Mouse (Mus musculus): ENCODE data around the gene Mettl27.
"Not testable (repeated sequence)": the region's sequence is repeated elsewhere in the genome, so short reads cannot be mapped to it uniquely, and the experiment has no call there.

Mettl27 gene

DNA sequence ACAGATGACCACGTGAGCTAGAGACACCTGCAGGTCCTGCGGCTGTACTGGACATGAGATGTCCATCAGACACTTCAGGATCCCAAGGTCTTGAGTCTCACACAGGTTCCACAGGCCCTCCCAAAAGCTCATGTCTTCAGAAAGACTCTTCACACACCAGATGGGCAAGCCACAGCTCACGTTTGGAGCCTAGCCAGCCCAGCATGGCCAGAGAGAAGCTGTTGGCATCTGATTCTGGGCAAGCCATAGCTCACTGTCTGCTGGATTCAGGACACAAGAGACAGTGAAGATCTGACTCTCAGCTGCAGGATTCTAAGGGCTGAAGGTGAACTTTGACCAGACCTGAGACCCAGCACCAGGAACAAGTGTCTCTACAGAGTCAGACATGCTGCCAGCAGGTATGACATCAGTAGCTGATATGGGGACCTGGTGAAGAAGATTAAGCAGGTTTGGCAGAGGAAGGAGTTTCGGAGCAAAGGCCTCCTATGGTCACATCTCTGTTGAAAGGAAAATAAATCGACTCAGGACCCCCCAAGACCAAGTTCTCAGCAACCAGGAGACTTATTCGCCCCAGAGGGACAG lies 12.0 kb upstream of the Mettl27 start:
- DNase-seq (ENCODE audit: low spot score): peak; percentile 30

DNA sequence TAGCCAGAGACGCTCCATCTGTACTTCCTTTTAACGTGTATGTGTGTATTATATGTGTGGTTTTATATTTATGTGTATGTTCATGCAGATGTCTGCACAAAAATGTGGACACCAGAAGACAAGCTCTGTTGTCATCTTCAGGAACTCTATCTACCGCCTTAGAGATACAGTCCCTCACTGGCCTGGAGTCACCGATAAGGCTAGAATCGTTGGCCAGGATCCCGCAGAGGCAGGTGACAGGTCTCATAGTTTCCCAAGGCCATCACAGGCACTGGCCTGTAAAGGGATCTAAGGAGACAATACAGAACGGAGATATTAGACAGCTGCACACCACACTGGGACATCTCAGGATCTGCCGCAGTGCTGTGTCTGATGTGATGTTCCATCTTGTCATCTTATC lies 11.1 kb upstream of the Mettl27 start:
- no peak for DNase-seq (ENCODE audit: low spot score)

DNA sequence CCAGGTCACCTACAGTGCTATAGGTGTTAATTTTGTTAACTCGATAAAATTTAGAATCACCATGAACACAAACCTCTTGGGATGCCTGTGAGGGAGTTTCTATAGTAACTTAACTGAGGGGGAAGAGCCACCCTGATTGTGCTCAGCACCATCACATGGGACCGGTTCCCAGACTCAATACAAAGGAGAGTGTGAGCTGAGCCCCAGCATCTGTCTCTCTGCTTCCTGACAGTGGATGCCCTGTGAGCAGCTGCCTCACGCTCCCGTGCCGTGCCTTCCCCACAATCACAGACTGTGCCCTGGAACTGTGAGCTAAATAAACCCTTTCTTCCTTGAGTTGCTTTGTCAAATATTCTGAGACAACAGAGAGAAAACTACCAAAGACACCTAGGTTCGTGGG lies 9.0 kb upstream of the Mettl27 start:
- DNase-seq (ENCODE audit: low spot score): no peak

DNA sequence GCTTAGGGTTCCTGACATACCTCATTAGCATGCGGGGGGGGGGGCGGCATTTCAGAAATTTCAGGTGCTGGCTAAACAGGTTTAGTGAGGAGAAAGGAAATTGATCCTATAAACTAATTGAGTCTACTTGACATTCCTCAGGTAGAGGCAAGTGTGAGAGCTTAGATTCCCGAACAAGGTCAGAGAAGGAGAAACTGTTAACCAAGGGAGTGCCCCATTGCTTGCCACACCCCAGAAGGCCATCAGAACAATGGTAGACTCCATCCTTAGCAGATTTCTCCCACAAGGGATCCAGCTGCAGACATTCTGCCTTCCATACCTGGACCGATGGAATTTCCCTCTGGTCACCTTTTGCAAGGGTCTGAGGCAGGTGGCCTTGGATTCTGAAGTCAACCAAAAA lies 5.4 kb upstream of the Mettl27 start:
- DNase-seq (ENCODE audit: low spot score): no peak

DNA sequence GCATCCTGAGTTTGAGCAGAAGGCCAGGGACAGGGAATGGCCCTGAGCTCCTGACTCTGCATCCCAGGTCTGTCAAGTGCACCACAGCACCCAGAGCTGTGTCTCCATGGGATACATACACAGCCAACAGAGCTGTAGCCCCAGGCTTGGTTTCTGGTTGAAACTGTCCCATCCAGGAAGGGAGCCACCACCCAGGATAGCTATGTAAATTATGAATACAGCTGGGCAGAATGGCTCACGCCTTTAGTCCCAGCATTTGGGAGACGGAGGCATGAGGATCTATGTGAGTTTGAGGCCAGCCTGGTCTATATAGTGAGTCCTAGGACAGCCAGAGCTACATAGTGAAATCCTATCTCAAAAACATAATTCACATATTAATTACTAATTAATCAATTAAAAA lies 2.2 kb upstream of the Mettl27 start:
- no peak for DNase-seq (ENCODE audit: low spot score)

DNA sequence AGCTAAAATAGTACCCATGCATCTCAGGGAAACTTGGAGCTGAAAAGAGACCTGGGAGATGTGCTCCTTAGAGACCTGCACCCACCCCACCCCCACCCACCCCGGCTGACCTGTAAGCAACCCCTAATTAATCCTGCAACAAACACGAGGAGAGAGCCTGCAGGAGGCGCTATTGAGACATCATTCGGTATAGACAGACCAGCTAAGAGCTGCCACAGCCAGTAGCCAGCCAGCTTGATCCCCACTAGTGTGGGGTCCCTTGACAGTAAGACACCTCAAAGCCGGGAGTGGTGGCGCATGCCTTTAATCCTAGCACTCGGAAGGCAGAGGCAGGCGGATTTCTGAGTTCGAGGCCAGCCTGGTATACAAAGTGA lies 722 bp downstream of the Mettl27 start:
- DNase-seq (ENCODE audit: low spot score): peak; percentile 93

DNA sequence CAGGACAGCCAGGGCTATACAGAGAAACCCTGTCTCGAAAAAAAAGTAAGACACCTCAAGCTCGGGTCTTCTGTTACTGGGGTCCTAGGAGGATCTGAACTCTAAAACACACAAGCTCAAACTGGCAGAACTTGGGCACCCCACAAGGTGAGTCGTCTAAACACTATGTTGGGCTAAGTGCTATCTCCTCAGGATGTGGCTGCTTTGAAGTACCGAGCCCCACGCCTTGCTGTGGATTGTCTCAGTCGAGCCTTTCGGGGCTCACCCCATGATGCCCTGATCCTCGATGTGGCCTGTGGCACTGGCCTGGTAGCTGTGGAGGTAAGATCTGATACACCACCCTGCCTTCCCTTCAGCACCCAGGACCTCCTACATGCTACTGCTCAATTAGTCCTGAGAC lies 1.1 kb downstream of the Mettl27 start:
- no peak for DNase-seq (ENCODE audit: low spot score)

DNA sequence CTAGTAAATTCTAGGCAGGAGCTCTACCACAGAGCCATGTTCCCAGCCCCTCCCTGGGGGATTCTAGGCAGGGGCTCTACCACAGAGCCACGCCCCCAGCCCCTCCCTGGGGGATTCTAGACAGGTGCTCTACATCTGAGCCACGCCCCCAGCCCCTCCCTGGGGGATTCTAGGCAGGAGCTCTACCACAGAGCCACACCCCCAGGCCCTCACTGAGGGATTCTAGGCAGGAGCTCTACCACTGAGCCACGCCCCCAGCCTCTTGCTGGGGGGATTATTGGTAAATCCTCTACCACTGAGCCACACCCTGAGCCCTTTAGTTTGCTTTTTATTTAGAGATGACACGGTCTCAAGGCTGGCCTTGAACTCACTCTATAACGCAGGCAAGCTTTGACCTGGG lies 1.5 kb downstream of the Mettl27 start:
- not testable (repeated sequence) for DNase-seq (ENCODE audit: low spot score)

DNA sequence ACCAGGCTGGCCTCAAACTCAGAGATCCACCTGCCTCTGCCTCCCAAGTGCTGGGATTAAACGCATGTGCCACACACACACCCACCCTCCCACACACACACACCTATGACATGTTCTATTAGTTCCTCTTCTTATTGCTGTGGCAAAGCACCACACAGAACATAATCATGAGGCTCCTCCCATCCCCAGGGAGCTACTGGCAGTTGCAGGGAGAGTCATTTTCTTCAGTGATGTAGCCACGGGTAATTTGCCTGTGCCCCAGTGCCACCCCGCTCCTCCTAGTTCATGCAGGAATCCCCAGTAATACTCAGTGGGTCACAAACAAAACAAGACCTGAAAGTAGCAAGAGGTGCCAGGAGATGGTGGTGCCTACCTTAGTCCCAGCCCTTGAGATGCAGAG lies 2.5 kb downstream of the Mettl27 start:
- DNase-seq (ENCODE audit: low spot score): no peak

DNA sequence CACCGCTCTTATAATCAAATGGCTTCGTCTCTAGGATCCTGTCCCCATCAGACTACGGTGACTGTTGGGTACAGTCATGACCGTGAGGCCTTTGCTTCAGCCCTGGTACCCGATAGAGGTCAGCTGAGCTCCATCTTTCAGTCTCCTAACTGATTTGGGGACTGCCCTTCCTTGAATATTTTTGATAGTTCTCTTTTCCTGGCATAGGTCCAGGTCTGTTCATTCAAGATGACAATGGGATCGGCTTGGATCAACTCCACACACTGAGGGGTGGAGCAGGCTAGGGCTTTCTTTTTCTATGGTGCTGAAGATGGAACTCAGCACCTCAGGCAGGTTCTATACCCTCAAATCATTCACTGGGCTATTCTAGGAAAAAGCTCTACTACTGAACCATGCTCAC lies 3.9 kb downstream of the Mettl27 start:
- DNase-seq (ENCODE audit: low spot score): no peak

DNA sequence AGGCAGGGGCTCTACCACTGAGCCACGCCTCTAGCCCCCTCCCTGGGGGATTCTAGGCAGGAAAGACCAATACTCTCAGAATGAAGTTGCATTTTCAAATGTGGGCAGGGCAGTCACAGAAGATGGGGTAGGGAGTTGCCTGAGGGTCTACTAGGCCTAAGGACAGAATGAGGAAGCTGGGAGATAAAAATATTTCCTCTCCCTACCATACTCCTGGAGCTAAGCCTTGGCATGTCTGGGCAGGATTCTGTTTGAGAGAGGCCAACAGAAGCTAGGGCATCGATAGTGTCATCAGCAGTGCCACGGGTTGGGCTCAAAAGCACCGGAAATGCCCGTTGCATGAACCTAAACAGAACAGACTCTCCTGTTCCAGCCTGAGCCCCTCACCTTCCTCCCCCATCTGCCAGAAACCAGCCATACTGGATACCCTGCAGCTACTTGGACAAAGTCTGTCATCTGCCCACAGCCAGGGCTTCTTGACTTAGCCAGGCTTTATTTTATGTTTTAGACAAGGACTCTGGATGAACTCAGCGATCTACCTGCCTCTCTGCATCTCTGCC lies 4.5 kb downstream of the Mettl27 start:
- DNase-seq (ENCODE audit: low spot score): no peak

DNA sequence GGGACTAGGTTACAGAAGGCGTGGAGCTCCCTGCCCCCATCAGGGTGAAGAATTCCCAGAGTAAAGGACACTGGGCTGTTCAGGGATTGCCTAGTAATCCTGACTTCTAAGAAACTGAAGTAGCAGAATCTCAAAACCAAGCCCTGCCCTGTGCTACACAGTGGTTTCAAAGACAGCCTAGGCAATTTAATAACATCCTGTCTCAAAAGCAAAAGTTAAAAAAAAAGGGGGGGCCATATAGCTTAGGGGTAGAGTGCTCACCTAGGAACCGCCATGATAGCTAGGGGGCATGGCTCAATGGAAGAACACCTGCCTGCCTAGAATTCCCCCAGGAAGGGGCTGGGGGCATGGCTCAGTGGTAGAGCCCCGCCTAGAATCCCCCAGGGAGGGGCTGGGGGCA lies 6.9 kb downstream of the Mettl27 start:
- no peak for DNase-seq (ENCODE audit: low spot score)

DNA sequence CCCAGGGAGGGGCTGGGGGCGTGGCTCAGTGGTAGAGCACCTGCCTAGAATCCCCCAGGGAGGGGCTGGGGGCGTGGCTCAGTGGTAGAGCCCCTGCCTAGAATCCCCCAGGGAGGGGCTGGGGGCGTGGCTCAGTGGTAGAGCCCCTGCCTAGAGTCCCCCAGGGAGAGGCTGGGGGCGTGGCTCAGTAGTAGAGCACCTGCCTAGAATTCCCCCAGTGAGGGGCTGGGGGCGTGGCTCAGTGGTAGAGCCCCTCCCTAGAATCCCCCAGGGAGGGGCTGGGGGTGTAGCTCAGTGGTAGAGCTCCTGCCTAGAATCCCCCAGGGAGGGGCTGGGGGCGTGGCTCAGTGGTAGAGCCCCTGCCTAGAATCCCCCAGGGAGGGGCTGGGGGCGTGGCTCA lies 7.4 kb downstream of the Mettl27 start:
- not testable (repeated sequence) for DNase-seq (ENCODE audit: low spot score)

DNA sequence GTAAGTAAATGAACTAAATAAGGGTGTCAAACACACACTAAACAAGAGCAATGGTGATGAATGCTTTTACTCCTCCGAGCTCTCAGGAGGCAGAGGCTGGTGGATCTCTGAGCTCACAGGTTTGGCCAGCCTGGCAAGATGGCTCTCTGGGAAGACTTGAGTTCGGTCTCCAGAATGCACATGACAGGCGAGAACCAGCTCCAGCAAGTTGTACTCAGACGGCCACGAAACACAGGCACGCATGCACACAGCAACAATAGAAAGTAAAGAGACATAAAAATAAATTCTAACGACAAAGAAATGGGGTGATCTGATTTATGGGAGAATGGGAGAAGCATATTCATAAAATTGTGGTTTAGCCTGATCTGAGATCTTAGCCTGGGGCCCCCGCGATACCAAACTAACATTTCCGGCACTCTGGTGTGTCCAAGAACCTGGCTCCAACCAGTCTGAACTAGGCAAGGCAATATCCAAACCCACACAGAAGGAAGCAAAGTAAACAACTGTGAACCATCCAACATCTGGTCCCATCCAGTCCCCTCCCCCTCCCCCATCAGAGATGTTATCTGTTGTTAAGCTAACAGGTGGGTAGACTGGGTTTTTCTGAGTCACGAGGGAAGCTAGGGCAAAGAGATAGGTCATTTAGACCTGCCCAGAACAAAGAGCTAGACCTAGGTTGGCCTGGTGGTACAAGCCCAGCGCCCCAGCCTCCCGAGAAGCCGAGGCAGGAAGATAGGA lies 9.5 kb downstream of the Mettl27 start:
- DNase-seq (ENCODE audit: low spot score): no peak

DNA sequence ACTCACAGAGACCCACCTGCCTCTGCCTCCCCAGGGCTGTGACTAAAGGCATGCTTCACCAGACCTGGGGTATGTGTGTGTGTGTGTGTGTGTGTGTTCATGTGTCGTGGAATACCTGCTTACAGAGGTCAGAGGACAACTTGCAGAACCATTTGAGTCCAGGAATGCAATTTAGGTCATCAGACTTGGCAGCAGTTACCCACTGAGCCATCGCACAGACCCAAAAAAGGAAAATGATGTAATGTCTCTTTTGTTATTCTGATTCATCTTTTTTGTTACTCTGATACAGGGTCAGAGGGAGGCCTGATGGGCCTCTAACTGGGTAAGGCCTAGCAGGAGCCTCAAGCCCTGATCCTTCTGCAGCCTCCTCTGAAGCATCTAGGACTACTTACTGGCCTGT lies 10.6 kb downstream of the Mettl27 start:
- no peak for DNase-seq (ENCODE audit: low spot score)

DNA sequence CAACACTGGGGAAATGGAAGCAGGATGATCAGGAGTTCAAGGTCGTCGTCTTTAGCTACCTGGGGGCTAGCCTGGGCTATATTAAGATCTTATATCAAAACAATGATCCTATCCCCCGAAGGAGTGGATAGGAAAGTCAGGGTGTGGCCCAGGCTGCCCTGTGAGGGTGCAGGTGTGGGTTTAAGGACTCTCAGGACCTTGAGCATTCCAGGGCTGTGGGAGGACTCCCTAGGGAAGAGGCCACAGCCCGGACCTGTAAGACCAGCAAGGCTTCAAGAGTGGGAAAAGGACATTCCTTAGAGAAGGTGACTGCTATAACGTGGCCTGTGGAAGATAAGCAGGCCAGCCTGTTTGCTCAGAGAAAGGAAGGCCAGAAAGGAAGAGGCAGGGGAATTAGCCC lies 12.0 kb downstream of the Mettl27 start:
- DNase-seq (ENCODE audit: low spot score): no peak

DNA sequence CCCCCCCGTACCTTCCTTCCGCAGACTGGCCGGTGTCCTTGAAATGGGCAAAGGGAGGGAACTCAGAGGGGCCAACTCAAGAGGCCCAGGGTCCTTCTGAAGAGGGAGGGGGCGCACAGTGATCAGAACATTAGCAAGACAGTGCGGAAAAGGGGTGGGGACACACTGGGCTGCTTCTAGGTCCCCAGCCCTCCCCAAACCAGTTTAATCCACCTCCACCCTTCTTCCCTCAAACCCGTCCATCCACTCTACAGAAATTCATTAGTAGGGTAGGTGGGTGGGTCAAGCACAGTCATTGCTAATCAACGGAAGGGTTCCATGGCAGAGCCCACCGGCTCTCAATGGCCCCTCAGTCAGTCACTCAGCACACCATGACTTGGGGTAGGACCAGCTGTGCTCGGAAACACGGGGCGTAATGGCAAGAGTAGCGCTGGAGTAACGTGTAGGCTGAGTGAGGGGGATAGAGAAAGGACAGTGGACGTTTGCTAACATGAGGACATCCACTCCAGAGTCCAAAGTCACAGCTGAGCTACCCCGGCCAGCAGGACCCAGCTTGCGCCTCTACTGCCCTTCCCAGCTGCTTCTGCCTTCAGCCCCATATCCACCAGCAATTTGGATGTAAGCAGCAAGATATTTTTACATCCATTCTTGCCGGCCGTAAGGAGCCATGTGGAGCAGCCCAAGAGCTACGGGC lies 13.2 kb downstream of the Mettl27 start:
- no peak for DNase-seq (ENCODE audit: low spot score)

DNA sequence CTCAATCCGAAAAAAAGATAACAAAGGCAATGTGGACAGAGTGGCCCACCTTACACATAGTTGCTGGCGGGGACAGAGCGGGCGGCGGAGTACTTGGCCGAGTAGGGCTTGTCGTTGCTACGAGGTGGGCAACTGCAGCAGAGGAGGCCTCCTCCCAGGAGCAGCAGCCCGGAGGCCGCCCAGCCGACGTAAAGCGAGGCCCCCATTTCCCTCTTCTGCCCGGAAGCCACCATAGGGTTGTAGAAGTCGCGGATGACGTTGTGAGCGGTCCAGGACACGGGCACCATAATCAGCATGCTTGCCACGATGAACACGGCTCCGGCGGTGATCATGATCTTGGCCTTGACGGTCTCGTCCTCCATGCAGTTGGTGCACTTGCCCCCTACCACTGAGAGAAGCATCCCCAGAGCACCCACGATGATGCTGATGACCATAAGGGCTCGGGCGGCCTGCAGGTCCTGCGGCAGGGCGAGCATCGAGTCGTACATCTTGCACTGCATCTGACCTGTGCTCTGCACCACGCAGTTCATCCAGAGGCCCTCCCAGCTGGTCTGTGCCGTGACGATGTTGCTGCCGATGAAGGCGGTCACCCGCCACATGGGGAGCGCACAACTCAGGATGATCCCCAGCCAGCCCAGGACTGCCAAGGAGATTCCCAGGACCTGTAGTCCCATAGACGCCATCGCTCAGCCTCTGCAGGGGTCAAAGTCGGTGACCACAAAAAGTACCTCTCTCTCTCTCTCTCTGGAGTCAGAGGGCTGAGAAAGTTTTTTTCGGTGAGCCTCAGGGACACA lies 14.1 kb downstream of the Mettl27 start:
- no peak for DNase-seq (ENCODE audit: low spot score)

DNA sequence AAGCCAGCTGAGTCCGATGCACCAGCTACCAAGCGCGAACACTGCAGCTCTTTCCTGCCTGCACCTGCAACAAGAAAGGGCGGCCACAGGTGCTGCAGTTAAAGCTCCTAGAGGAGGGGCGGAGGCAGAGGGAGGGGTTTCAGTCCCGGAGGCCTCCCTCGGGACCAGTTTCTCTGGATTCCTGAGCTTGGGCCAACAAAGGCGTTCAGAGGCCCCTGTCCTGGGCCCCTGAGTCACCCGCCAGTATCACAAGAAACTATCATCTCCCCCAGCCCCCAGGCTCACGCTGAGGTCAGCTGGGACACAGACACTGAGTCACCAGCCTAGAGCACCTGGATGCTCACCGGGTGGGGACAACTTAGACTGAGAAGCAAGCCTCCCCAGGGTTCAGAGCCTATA lies 14.7 kb downstream of the Mettl27 start, which contains the start of gene Cldn4:
Gene Cldn4 (minus strand): TSS at position 78 of the 399 bp plus-strand sequence.
- no peak for DNase-seq (ENCODE audit: low spot score)

DNA sequence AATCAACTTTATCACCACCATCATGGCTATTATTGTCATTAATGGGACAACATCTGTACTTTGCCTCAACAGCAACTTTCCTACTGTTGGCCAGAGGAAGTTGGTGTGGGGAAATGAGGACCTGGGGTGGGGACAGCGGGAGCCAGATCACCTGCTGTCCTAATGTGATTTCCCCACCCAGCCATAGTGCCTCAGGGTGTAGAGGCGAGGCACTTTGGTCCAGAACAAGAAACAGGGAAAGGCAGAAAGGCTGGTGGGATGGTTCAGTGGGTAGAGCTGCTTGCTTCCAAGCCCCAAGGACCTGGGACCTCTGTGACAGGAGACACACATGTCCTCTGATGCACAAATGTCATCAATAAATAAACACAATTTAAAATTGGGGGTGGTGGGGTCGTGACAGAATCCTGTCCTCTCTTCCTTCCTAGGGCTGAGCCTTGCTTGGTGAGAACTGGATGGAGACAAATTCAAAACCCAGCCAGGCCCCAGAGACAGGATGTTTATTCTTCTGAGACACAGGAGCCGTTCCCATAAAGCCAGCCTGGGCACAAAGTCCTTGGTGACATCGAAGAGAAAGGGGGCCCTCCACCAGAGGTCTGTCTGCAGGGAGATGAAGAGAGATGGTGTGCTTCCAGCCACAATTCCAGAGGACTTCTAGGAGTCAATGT lies 15.4 kb downstream of the Mettl27 start:
- DNase-seq (ENCODE audit: low spot score): no peak

DNA sequence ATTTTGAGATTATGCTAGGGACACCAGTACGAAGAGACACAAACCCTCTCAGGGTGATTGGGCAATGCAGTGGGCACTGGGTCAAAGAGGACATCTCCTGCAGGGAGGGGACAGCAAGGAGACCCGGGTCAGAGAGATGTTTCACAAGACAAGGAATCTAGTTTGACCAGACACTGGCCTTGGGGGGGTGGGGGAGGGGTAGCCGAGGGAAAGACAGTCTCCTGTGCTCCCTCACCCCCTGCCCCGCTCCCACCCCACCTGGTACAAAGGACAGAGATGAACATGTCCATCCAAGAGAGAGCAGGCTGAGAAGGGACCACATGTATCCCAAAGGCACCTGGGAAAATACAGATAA lies 15.9 kb downstream of the Mettl27 start:
- DNase-seq (ENCODE audit: low spot score): no peak
